Mouse (Mus musculus) embryonic facial prominence, embryonic 13.5 days (tissue): ENCODE data around the gene Tgfbr3. TPM values are rescaled to one million over a fixed set of nuclear protein-coding genes. Genes with fewer than 3 reads are reported as not detected.

Source experiments
- ATAC-seq: fragments of 200-750 bp; cut with Nextera tagmentation; 2 replicates; pipeline ENCODE4 v1.8.0; 2017; ENCODE audit warnings: low read depth; ENCODE audit not compliant: insufficient number of reproducible peaks, insufficient read depth, low FRiP score, low TSS enrichment
- H3K27ac ChIP-seq: fragments of 300-500 bp; sonication (generic); 2 replicates; pipeline ENCODE4 v1.5.1; 2015; ENCODE audit warnings: moderate library complexity, mild to moderate bottlenecking, inconsistent platforms
- H3K27me3 ChIP-seq: fragments of 300-500 bp; sonication (generic); 2 replicates; pipeline ENCODE4 v1.6.1; 2015; ENCODE audit warnings: mild to moderate bottlenecking, inconsistent platforms
- H3K36me3 ChIP-seq: fragments of 300-500 bp; sonication (generic); 2 replicates; pipeline ENCODE4 v1.6.1; 2015; ENCODE audit warnings: mild to moderate bottlenecking, inconsistent platforms
- H3K4me1 ChIP-seq: fragments of 300-500 bp; sonication (generic); 2 replicates; pipeline ENCODE4 v1.6.1; 2015; ENCODE audit warnings: inconsistent platforms
- H3K4me2 ChIP-seq: fragments of 300-500 bp; sonication (generic); 2 replicates; pipeline ENCODE4 v1.6.1; 2015; ENCODE audit warnings: moderate library complexity, mild to moderate bottlenecking, inconsistent platforms
- H3K4me3 ChIP-seq: fragments of 300-500 bp; sonication (generic); 2 replicates; pipeline ENCODE4 v1.5.1; 2015; ENCODE audit warnings: mild to moderate bottlenecking, inconsistent platforms
- H3K9ac ChIP-seq: fragments of 300-500 bp; sonication (generic); 2 replicates; pipeline ENCODE4 v1.6.1; 2015; ENCODE audit warnings: mild to moderate bottlenecking, inconsistent platforms
- H3K9me3 ChIP-seq: fragments of 300-500 bp; sonication (generic); 2 replicates; pipeline ENCODE4 v1.6.1; 2016; ENCODE audit warnings: inconsistent platforms
- WGBS: fragments of 180-500 bp; shearing (Covaris S2); methylation state at CpG from one replicate; pipeline ENCODE4 v1.1.7; 2015; ENCODE audit warnings: mixed read lengths; 5-methylcytosine and 5-hydroxymethylcytosine counted together
- polyA plus RNA-seq: library from polyadenylated mRNA; unstranded; fragments of >200 nt; fragmentation: Nextera tagmentation; extraction: Ambion mirVana; gene quantifications from 2 replicates; pipeline ENCODE4 v1.2.1, GENCODE M21; 2015

Gene Tgfbr3
- 35.8 and 35.9 TPM in 2 replicates for polyA plus RNA-seq

DNA sequence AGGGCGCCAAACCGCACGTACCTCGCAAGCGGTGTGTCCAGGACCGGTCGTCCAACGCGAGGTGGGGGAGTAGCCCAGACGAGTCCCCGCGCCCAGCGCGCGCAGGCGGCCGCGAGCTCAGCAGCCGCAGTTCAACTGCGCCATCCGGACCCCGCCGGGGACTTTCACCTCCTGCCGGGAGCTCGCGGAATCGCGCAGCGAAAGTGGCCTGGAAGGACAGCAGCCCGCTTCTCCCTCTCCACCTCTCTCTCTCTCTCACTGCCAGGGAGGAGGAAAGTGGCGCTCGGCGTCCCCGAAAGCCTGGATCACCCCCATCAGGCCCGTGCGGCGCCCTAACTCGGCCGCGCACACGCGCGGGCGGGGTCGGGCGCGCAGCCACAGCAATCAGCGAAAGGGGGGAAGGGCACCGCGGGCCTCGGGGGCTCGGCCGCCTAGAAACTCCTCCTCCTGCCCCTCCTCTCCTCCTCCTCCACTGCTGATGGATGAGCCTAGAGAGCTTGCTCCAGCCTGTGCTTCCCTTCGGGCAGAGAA lies at the start of gene Tgfbr3:
Gene Tgfbr3 (minus strand): TSS at position 396 of the 531 bp plus-strand sequence.
- WGBS: under 1% methylated on average over 33 of the region's 54 CpGs
- H3K4me3 ChIP-seq: peak within 1 kb of the TSS; percentile 91
- H3K27me3 ChIP-seq: no peaks in the 10 kb centered on the region
- H3K9ac ChIP-seq: peak within 1 kb of the TSS; percentile 95
- H3K4me1 ChIP-seq: peaks cover 25% of the 10 kb centered on the region
- H3K4me2 ChIP-seq: peak within 1 kb of the TSS; percentile 79
- ATAC-seq: peak; percentile 87
- no peaks in the 10 kb centered on the region for H3K9me3 ChIP-seq
- H3K27ac ChIP-seq: peak within 1 kb of the TSS; percentile 96
- H3K36me3 ChIP-seq: no peaks in the 10 kb centered on the region

DNA sequence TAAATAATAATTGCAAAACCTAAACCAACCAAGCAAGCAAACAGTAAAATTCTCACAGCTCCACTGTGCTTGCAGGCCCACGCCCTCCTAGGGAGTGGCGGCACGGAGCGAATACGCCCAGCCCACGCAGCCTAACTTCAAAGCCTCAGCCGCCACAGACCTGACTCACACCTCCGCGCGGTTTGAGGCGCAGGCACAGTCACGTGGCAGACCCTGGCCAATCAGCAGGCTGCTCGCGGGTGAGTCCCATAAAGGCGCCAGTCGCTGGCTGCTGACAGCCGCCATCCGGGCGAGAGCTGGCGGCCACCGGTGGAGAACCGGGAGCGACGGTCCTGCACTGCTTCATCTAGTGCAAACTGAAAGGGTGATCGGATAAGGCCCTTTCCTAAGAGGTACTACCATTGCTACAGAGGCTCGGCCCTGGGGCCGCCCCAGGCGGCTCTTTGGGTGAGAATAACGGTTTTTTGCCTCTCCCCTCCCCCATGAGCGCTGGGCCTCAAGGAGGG lies 41.5 kb upstream of the Tgfbr3 start, which contains the start of gene Brdt:
Gene Brdt (plus strand): TSS at position 244 of the 506 bp plus-strand sequence.
- no peak within 1 kb of the TSS for H3K9ac ChIP-seq
- H3K4me3 ChIP-seq: no peak within 1 kb of the TSS
- H3K27ac ChIP-seq: no peak within 1 kb of the TSS
- no peak for ATAC-seq
- H3K9me3 ChIP-seq: 0 out of 2 replicates have a peak, but pooled peaks cover 4% of the 10 kb centered on the region
- no peak within 1 kb of the TSS for H3K4me2 ChIP-seq
- no peaks in the 10 kb centered on the region for H3K27me3 ChIP-seq
- no peaks in the 10 kb centered on the region for H3K36me3 ChIP-seq
- H3K4me1 ChIP-seq: no peaks in the 10 kb centered on the region
- 91% methylated on average over 30 of the region's 30 CpGs for WGBS

DNA sequence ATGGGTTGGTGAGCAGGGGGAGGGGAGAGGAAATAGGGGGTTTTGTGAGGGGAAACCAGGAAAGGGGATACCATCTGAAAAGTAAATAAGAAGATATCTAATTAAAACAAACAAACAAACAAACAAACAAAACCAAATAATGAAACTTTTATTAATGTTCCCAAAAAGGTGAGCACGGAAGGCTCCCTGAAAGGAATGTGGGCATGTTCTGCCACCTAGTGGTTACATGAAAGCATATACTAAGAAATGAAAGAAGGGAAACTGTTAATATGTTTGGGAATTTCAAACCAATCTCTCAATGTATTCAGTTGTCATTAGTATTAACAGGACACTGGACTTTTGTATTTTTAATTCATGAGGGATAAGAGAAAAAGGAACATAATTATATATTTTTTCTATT lies 31.3 kb upstream of the Tgfbr3 start:
- H3K9ac ChIP-seq: no peak overlapping the region
- no peak for ATAC-seq
- no peaks in the 10 kb centered on the region; the same call in 1 of the 2 replicates for H3K9me3 ChIP-seq
- H3K27me3 ChIP-seq: no peaks in the 10 kb centered on the region; the same call in 1 of the 2 replicates
- 0 out of 2 replicates have a peak, but pooled peaks cover 2% of the 10 kb centered on the region for H3K4me1 ChIP-seq
- H3K4me2 ChIP-seq: no peak overlapping the region
- H3K4me3 ChIP-seq: no peak overlapping the region
- H3K27ac ChIP-seq: no peak overlapping the region
- H3K36me3 ChIP-seq: no peaks in the 10 kb centered on the region
- 7% methylated on average over 1 of the region's 1 CpGs for WGBS

DNA sequence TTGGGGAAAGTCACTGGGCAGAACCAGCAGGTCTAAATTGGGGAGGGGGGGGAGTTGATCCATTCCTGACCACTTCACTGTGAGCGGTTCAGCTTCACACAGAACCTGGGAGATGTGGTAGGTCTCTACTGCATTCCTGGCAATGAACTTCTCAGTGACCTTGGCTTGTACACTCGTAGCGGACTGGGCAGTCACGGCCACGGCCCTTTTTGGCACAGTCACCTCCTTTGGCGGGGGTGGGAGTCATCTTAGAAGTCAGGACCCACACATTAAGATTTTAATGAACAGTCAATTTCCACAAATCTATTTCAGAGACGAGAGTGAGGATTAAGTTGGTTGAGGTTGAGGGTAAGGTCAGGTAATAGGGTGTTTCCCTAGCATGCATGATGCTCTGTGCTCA lies 27.7 kb upstream of the Tgfbr3 start:
- no peaks in the 10 kb centered on the region; the same call in 1 of the 2 replicates for H3K27me3 ChIP-seq
- H3K9ac ChIP-seq: no peak overlapping the region
- H3K27ac ChIP-seq: no peak overlapping the region
- no peak for ATAC-seq
- H3K4me2 ChIP-seq: no peak overlapping the region
- no peaks in the 10 kb centered on the region; the same call in 1 of the 2 replicates for H3K9me3 ChIP-seq
- 86% methylated on average over 7 of the region's 7 CpGs for WGBS
- no peak overlapping the region for H3K4me3 ChIP-seq
- 0 out of 2 replicates have a peak, but pooled peaks cover 2% of the 10 kb centered on the region for H3K4me1 ChIP-seq
- H3K36me3 ChIP-seq: no peaks in the 10 kb centered on the region

DNA sequence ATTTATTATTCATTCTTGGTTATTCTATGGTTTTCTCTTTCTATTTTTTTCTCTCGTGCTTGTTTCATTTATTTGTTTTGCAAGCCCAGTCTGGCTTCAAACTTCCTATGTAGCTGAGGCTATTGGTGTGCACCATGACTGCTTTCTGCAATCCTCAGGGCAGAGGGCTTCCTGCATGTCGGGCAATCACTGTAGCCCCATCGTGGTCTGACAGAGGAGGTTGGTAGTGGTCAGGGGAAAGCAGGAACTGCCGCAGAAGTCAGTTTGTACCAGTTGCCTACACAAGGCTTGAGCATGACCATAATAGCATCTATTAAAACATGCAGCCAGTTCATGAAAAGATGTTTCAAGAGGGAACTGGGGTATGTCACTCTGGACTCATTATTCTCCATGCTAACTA lies 18.0 kb upstream of the Tgfbr3 start:
- H3K27ac ChIP-seq: peak overlapping the region; percentile 60; the same call in 1 of the 2 replicates
- ATAC-seq: no peak
- H3K9me3 ChIP-seq: no peaks in the 10 kb centered on the region
- H3K4me2 ChIP-seq: no peak overlapping the region
- peaks cover 3% of the 10 kb centered on the region; the same call in 1 of the 2 replicates for H3K27me3 ChIP-seq
- 66% methylated on average over 4 of the region's 4 CpGs for WGBS
- no peak overlapping the region for H3K9ac ChIP-seq
- peaks cover 46% of the 10 kb centered on the region for H3K4me1 ChIP-seq
- no peaks in the 10 kb centered on the region for H3K36me3 ChIP-seq
- no peak overlapping the region for H3K4me3 ChIP-seq

DNA sequence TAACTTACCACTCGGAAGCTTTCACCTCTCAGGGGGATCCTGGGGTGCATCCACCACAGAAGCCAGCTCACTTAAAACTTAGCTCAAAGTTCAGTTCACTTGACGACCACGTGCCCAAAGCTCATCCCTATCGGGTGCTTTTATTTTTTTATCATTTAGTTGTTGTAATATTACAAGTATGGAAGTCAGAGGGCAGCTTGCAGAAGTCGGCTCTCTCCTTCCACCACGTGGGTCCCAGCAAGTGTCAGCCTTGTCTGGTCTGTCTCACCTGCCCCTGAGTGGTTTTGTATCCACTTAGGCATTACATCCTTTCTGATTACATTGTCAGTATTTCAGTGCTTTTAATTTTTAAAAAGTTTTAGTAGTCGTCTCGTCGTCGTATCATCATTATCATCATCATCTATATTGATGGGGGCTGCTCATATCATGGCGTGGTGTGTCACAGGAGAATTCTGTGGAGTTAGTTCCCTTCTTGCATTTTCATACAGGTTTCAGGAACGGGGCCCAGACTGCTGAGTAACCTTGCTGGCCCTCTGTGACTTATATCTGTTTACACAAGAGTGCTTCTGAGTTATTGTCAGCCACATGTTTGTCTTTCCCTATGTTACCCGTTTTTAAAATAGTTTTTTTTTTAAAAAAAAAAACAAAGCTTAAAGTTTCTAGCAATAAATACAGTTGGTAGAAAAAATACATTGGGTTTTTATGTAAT lies 14.8 kb upstream of the Tgfbr3 start:
- H3K4me3 ChIP-seq: no peak overlapping the region
- WGBS: 75% methylated on average over 13 of the region's 13 CpGs
- peaks cover 3% of the 10 kb centered on the region; the same call in 1 of the 2 replicates for H3K27me3 ChIP-seq
- H3K4me2 ChIP-seq: no peak overlapping the region
- peaks cover 42% of the 10 kb centered on the region for H3K4me1 ChIP-seq
- no peaks in the 10 kb centered on the region for H3K9me3 ChIP-seq
- no peaks in the 10 kb centered on the region for H3K36me3 ChIP-seq
- H3K9ac ChIP-seq: no peak overlapping the region
- no peak overlapping the region for H3K27ac ChIP-seq
- ATAC-seq: no peak

DNA sequence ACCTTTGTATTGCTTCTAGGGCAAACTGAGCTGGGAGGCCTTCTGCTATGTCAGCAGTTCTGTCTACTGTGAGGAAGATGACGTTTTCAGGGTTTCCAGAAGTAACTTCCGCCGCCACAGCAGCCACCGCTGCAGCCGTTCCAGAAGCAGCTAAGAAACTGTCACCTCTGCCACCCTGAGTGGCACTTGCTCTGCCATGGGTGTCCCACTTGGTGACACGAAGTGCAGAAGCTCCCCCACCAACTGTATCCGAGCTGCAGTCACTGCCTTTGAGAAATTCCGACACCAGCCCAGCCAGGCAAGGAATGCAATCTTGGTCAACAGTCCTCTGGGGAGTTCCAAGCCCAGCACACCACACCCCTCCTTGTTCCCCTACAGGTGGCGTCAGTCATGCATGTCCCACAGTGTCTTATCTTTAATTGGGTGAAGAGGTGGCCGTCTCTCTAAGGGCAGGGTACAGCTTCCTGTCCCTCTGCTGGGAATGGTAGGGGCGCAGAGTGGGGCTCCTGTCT lies 14.0 kb upstream of the Tgfbr3 start:
- Histone ChIP-seq H3K4me1 (peaks cover 36% of the 10 kb centered on the region), H3K27ac (no peak overlapping the region), H3K4me2 (peak overlapping the region; percentile 28; the same call in 1 of the 2 replicates), H3K4me3 (no peak overlapping the region), H3K9ac (no peak overlapping the region), H3K27me3 (peaks cover 3% of the 10 kb centered on the region; the same call in 1 of the 2 replicates), H3K36me3 (no peaks in the 10 kb centered on the region), H3K9me3 (no peaks in the 10 kb centered on the region)
- 37% methylated on average over 11 of the region's 11 CpGs for WGBS
- ATAC-seq: no peak; the same call in 1 of the 2 replicates

DNA sequence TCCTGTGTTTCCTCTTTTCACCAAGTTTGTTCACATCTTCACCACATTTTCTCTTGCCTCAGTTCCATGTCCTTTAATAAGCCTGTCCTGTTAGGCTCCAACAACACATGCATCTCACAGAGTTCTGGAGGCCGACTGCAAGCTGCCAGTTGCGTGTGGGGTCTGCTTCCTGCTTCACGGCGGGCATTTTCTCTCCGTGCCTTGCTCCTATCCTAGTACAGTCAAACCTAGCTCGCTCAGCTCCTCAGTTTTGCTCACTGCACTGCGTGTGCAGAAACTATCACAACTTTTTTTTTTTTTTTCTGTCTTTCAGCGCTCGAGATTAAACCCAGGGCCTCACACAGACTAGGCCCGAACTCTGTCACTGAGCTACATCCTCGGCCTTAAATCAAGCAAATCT lies 9.4 kb upstream of the Tgfbr3 start:
- 69% methylated on average over 11 of the region's 11 CpGs for WGBS
- H3K4me1 ChIP-seq: peaks cover 32% of the 10 kb centered on the region
- H3K9me3 ChIP-seq: no peaks in the 10 kb centered on the region
- H3K4me2 ChIP-seq: no peak overlapping the region
- H3K9ac ChIP-seq: no peak overlapping the region
- H3K4me3 ChIP-seq: no peak overlapping the region
- H3K27ac ChIP-seq: no peak overlapping the region
- peaks cover 3% of the 10 kb centered on the region; the same call in 1 of the 2 replicates for H3K27me3 ChIP-seq
- no peaks in the 10 kb centered on the region for H3K36me3 ChIP-seq
- ATAC-seq: no peak

DNA sequence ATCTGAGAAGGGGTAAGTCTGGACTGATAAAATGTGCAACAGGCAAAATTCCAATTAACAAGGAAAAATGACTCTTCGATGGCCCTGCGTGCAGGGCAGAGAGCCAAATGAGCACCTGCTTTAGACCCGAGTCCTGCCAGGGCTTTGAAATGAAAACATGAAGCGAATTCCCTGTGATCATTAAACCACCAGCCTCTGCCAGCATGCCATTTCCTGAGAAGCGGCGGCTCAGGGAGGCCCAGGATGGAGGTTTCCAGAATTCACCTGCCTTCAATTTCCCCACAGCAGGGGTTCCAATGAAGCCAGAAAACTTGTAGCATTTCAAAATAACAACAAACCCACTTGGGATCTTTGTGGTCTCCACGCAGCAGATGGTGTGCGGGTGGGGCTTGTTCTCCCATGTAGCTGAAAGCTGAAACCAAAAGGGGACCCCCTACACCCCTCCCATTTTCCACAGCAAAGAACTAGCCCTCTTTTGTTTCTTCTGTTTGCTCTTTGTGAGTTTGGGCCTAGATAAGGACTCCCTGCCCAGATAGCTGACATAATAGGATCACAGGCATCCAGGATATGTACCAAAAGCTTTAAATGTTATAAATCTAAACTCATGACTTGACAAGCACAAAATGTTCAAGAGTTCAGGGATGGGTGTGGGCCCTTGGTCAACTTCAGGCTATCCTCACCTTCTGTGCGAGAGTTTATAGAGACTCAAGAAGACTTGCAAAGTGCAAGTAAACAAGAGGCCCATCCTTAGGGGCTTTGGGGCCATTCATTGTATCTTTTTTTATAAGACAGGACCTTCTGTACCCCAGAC lies 7.3 kb upstream of the Tgfbr3 start:
- H3K27me3 ChIP-seq: no peaks in the 10 kb centered on the region
- H3K4me2 ChIP-seq: peak overlapping the region; percentile 44
- 23% methylated on average over 9 of the region's 9 CpGs for WGBS
- no peak overlapping the region for H3K9ac ChIP-seq
- H3K27ac ChIP-seq: peak overlapping the region; percentile 69
- 0 out of 2 replicates have a peak overlapping the region, but pooled peaks have one; percentile 4 for H3K4me3 ChIP-seq
- no peak for ATAC-seq
- peaks cover 22% of the 10 kb centered on the region for H3K4me1 ChIP-seq
- H3K9me3 ChIP-seq: no peaks in the 10 kb centered on the region
- no peaks in the 10 kb centered on the region for H3K36me3 ChIP-seq

DNA sequence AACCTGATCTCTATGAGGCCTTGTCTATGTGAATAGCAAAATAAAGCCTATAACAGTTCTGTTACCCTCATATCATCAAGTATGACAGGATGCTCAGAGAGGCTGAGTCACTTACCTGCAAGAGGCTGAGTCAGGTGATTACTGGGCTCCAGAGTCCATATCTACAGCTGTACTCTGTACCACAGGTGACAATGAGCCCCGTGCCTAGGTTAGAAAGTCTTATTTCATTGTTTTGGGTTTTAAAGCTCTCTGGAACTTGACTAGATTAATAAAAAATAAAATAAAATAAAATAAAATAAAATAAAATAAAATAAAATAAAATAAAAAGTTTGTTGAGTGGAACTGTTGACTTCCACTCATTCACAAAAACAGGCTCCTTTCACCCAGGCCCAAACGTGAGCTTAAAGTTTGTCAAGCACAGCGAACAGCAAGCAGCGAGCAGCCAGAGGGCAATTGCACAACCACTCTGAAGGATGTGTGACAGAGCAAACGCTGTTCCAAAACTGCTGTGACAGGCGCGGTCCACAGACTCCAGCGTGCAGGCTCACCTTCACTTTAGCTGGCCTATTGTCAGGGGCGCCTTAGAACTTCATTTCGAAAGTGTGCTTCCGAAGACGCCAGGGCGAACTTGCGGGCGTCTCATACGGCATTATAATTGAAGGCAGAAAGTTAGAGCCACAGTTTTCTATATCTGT lies 6.5 kb upstream of the Tgfbr3 start:
- Histone ChIP-seq H3K9ac (no peak overlapping the region), H3K27ac (peak overlapping the region; percentile 69; the same call in 1 of the 2 replicates), H3K4me3 (0 out of 2 replicates have a peak overlapping the region, but pooled peaks have one; percentile 4), H3K4me2 (peak overlapping the region; percentile 44), H3K27me3 (no peaks in the 10 kb centered on the region), H3K4me1 (peaks cover 22% of the 10 kb centered on the region), H3K36me3 (no peaks in the 10 kb centered on the region), H3K9me3 (no peaks in the 10 kb centered on the region)
- ATAC-seq: no peak
- 43% methylated on average over 16 of the region's 16 CpGs for WGBS
